Mouse (Mus musculus) MEL (cell line): ENCODE results near the gene Smndc1. TPM values are rescaled to one million over a fixed set of nuclear protein-coding genes. Genes with fewer than 3 reads are reported as not detected.

ENCODE experiments used
- DNase-seq: peaks from one replicate; pipeline ENCODE4 v3.0.0; 2011; ENCODE audit warnings: low read depth, low spot score
- H3K27ac ChIP-seq: 2 replicates; pipeline ENCODE4 v1.5.1; 2012; ENCODE audit warnings: low read depth, mild to moderate bottlenecking, control low read depth, low read length, moderate library complexity; ENCODE audit not compliant: control insufficient read depth
- H3K27me3 ChIP-seq, 2 experiments: fragments of 150-350 bp in 1 of 2; sonication (generic) in 1 of 2; 2 replicates each; pipeline ENCODE4 v1.6.1; 2012; ENCODE audit warnings: low read length in 2 of 2, mild to moderate bottlenecking in 2 of 2, improper control_type of control experiment in 1 of 2, moderate library complexity in 1 of 2; ENCODE audit not compliant: insufficient read depth in 2 of 2, control insufficient read depth in 1 of 2
- H3K36me3 ChIP-seq, 2 experiments: 2 replicates each; pipeline ENCODE4 v1.6.1; 2012 to 2014; ENCODE audit warnings: low read length in 2 of 2, improper control_type of control experiment in 1 of 2, inconsistent platforms in 1 of 2, mild to moderate bottlenecking in 1 of 2; ENCODE audit not compliant: insufficient read depth in 2 of 2, control insufficient read depth in 1 of 2
- H3K4me1 ChIP-seq, 2 experiments: fragments of 150-350 bp in 1 of 2; sonication (generic) in 1 of 2; 2 replicates each; pipeline ENCODE4 v1.6.1; 2012; ENCODE audit warnings: low read length in 2 of 2, improper control_type of control experiment in 1 of 2, mild to moderate bottlenecking in 1 of 2; ENCODE audit not compliant: insufficient read depth in 2 of 2, control insufficient read depth in 1 of 2
- H3K4me3 ChIP-seq, 2 experiments: fragments of 150-350 bp in 1 of 2; sonication (generic) in 1 of 2; 2 replicates each; pipeline ENCODE4 v1.5.1; 2012; ENCODE audit warnings: low read depth in 2 of 2, low read length in 2 of 2, mild to moderate bottlenecking in 2 of 2, moderate library complexity in 2 of 2, control low read depth in 1 of 2, improper control_type of control experiment in 1 of 2; ENCODE audit not compliant: control insufficient read depth in 1 of 2, insufficient read depth in 1 of 2
- H3K79me2 ChIP-seq: 2 replicates; pipeline ENCODE4 v1.6.1; 2012; ENCODE audit warnings: mild to moderate bottlenecking, low read length, moderate library complexity; ENCODE audit not compliant: control insufficient read depth, poor library complexity, insufficient read depth
- H3K9ac ChIP-seq: 2 replicates; pipeline ENCODE4 v1.6.1; 2012; ENCODE audit warnings: low read depth, mild to moderate bottlenecking, control low read depth, low read length, moderate library complexity; ENCODE audit not compliant: control insufficient read depth, poor library complexity, severe bottlenecking
- H3K9me3 ChIP-seq: fragments of 150-350 bp; sonication (generic); replicated peaks from 2 replicates; pipeline ENCODE4 v1.6.1; 2012; ENCODE audit warnings: mild to moderate bottlenecking, low read length, improper control_type of control experiment, moderate library complexity; ENCODE audit not compliant: insufficient read depth
- CHD1 ChIP-seq: IDR thresholded peaks from 2 replicates; pipeline ENCODE4 v1.6.1; 2012; ENCODE audit warnings: low read depth, mild to moderate bottlenecking, inconsistent platforms, low read length, improper control_type of control experiment
- CHD2 ChIP-seq: IDR thresholded peaks from 2 replicates; pipeline ENCODE4 v1.6.1; 2011; ENCODE audit warnings: low read length, improper control_type of control experiment
- CTCF ChIP-seq, 3 experiments: IDR thresholded peaks in 2 of 3; conservative IDR thresholded peaks in 1 of 3; 2 replicates each; pipeline ENCODE4 v1.5.1; 2011 to 2012; ENCODE audit warnings: low read length in 3 of 3, low read depth in 2 of 3, mild to moderate bottlenecking in 2 of 3, improper control_type of control experiment in 1 of 3, inconsistent platforms in 1 of 3, mixed read lengths in 1 of 3, moderate library complexity in 1 of 3; ENCODE audit not compliant: control insufficient read depth in 1 of 3, insufficient read depth in 1 of 3, poor library complexity in 1 of 3, severe bottlenecking in 1 of 3
- E2F4 ChIP-seq: IDR thresholded peaks from 2 replicates; pipeline ENCODE4 v1.6.1; 2011; ENCODE audit warnings: low read depth, low read length, improper control_type of control experiment, borderline replicate concordance
- ELF1 ChIP-seq: IDR thresholded peaks from 2 replicates; pipeline ENCODE4 v1.6.1; 2014; ENCODE audit warnings: low read depth, mild to moderate bottlenecking, inconsistent platforms, low read length, improper control_type of control experiment, moderate library complexity
- ETS1 ChIP-seq: IDR thresholded peaks from 2 replicates; pipeline ENCODE4 v1.6.1; 2012; ENCODE audit warnings: low read depth, mild to moderate bottlenecking, inconsistent platforms, low read length, improper control_type of control experiment, moderate library complexity
- GATA1 ChIP-seq: IDR thresholded peaks from 2 replicates; pipeline ENCODE4 v1.6.1; 2011; ENCODE audit warnings: low read depth, low read length, improper control_type of control experiment
- HCFC1 ChIP-seq: IDR thresholded peaks from 2 replicates; pipeline ENCODE4 v1.6.1; 2012; ENCODE audit warnings: low read depth, mild to moderate bottlenecking, inconsistent platforms, low read length, improper control_type of control experiment, moderate library complexity
- MAFK ChIP-seq: IDR thresholded peaks from 2 replicates; pipeline ENCODE4 v1.6.1; 2011; ENCODE audit warnings: low read depth, mild to moderate bottlenecking, low read length, improper control_type of control experiment, borderline replicate concordance
- MAX ChIP-seq: IDR thresholded peaks from 2 replicates; pipeline ENCODE4 v1.6.1; 2011; ENCODE audit warnings: low read length, improper control_type of control experiment
- MAZ ChIP-seq: IDR thresholded peaks from 2 replicates; pipeline ENCODE4 v1.6.1; 2012; ENCODE audit warnings: low read depth, mild to moderate bottlenecking, inconsistent platforms, low read length, improper control_type of control experiment
- MEF2A ChIP-seq: IDR thresholded peaks from 2 replicates; pipeline ENCODE4 v1.6.1; 2014; ENCODE audit warnings: low read depth, mild to moderate bottlenecking, inconsistent platforms, low read length, improper control_type of control experiment; ENCODE audit not compliant: poor library complexity, insufficient replicate concordance, severe bottlenecking; ENCODE audit errors: extremely low read depth
- MXI1 ChIP-seq: IDR thresholded peaks from 2 replicates; pipeline ENCODE4 v1.6.1; 2011; ENCODE audit warnings: mild to moderate bottlenecking, low read depth, low read length, improper control_type of control experiment
- MYB ChIP-seq: IDR thresholded peaks from 2 replicates; pipeline ENCODE4 v1.6.1; 2011; ENCODE audit warnings: mild to moderate bottlenecking, low read depth, low read length, improper control_type of control experiment
- MYC ChIP-seq: IDR thresholded peaks from 2 replicates; pipeline ENCODE4 v1.6.1; 2011; ENCODE audit warnings: low read depth, mild to moderate bottlenecking, low read length, improper control_type of control experiment, moderate library complexity
- NELFE ChIP-seq: IDR thresholded peaks from 2 replicates; pipeline ENCODE4 v1.6.1; 2011; ENCODE audit warnings: low read depth, low read length, improper control_type of control experiment
- POLR2A ChIP-seq, 2 experiments: IDR thresholded peaks; 2 replicates each; pipeline ENCODE4 v1.6.1; 2011 to 2012; ENCODE audit warnings: low read length in 2 of 2, mild to moderate bottlenecking in 2 of 2, control low read depth in 1 of 2, improper control_type of control experiment in 1 of 2, low read depth in 1 of 2, moderate library complexity in 1 of 2; ENCODE audit not compliant: control insufficient read depth in 1 of 2, insufficient read depth in 1 of 2, poor library complexity in 1 of 2
- RAD21 ChIP-seq: IDR thresholded peaks from 2 replicates; pipeline ENCODE4 v1.6.1; 2011; ENCODE audit warnings: mild to moderate bottlenecking, low read depth, low read length, improper control_type of control experiment
- SIN3A ChIP-seq: IDR thresholded peaks from 2 replicates; pipeline ENCODE4 v1.6.1; 2012; ENCODE audit warnings: low read length, improper control_type of control experiment, inconsistent platforms
- SMC3 ChIP-seq: IDR thresholded peaks from 2 replicates; pipeline ENCODE4 v1.6.1; 2011; ENCODE audit warnings: low read depth, low read length, improper control_type of control experiment
- TBP ChIP-seq: IDR thresholded peaks from 2 replicates; pipeline ENCODE4 v1.8.0; 2011; ENCODE audit warnings: low read depth, low read length, improper control_type of control experiment
- polyA plus RNA-seq, 2 experiments: library from polyadenylated mRNA; stranded (reverse) in 1 of 2; unstranded in 1 of 2; fragments of >175 nt in 1 of 2; fragments of >200 nt in 1 of 2; gene quantifications; 2 replicates each; pipeline versions ENCODE4 v1.2.1 to v1.2.4; 2012; ENCODE audit warnings: low replicate concordance in 2 of 2, low read depth in 1 of 2; ENCODE audit not compliant: insufficient read length in 2 of 2, insufficient read depth in 1 of 2, missing spikeins in 1 of 2
- total RNA-seq: library from RNA; depleted of rRNA; stranded (reverse); fragments of 300-350 nt; gene quantifications from 2 replicates; pipeline ENCODE4 v1.2.3, GENCODE M21; 2012

Gene Smndc1
- total and polyA plus RNA-seq, 3 experiments, result 27.5 to 166 (median 114) TPM

- peaks cover 0 to 2% of the 10 kb centered on the region in 2 experiments; a peak in 2 of 4 replicates for H3K36me3 ChIP-seq
- H3K9ac ChIP-seq, result peak overlapping the region; percentile 55
- H3K27ac ChIP-seq, result peak overlapping the region; percentile 30
- peaks cover 3 to 21% of the 10 kb centered on the region in 2 experiments for H3K4me1 ChIP-seq
- TF ChIP-seq SMC3 (peak; percentile 46), CTCF (IDR thresholded peaks at IDR 0.05 in 2 of 3, conservative IDR thresholded peaks at IDR 0.05 in 1 of 3; ENCODE audit: control insufficient read depth in 1 of 3, insufficient read depth in 1 of 3, low read depth in 2 of 3, low read length in 3 of 3, poor library complexity in 1 of 3, severe bottlenecking in 1 of 3) (peak; percentile 42 to 56 (median 47); a peak in 5 of 6 replicates), ETS1 (0 out of 2 replicates have a peak, but pooled peaks have one; percentile 14), NELFE (peak; percentile 32), SIN3A (peak; percentile 46; the same call in 1 of the 2 replicates), MYC (no peak), MAFK (no peak), HCFC1 (peak; percentile 65), CHD2 (no peak; the same call in 1 of the 2 replicates), POLR2A (IDR thresholded peaks at IDR 0.05; ENCODE audit: control insufficient read depth in 1 of 2, insufficient read depth in 1 of 2, low read depth in 1 of 2, low read length in 2 of 2, poor library complexity in 1 of 2) (0 out of 4 replicates have a peak, but pooled peaks of 1 of the 2 experiments have one; percentile 13), ELF1 (peak; percentile 39; the same call in 1 of the 2 replicates), MAZ (0 out of 2 replicates have a peak, but pooled peaks have one; percentile 50), RAD21 (no peak; the same call in none of the 2 replicates), MAX (peak; percentile 46; the same call in 1 of the 2 replicates), MXI1 (peak; percentile 55; the same call in 1 of the 2 replicates), MEF2A (no peak), MYB (0 out of 2 replicates have a peak, but pooled peaks have one; percentile 7), GATA1 (0 out of 2 replicates have a peak, but pooled peaks have one; percentile 19), TBP (peak; percentile 21; the same call in 1 of the 2 replicates), CHD1 (no peak; the same call in 1 of the 2 replicates), E2F4 (peak; percentile 67; the same call in 1 of the 2 replicates)
- TF ChIP-seq, all 39 proteins: peak for 15
- no peaks in the 10 kb centered on the region for H3K79me2 ChIP-seq
- H3K4me3 ChIP-seq, result peak overlapping the region; percentile 55 to 59
- no peaks in the 10 kb centered on the region for H3K27me3 ChIP-seq
- no peaks in the 10 kb centered on the region for H3K9me3 ChIP-seq
- peak; percentile 85 for DNase-seq
Observed at GRCm38 (mm10) chr19:53422358-53423308, 32.3 kb upstream of the Smndc1 start.
